Mouse (Mus musculus): ENCODE measurements around the gene Ube2e3. TPM values are rescaled to one million over a fixed set of nuclear protein-coding genes. Genes with fewer than 3 reads are reported as not detected.

The Ube2e3 gene
- polyA plus RNA-seq (2015; fragmentation: Nextera tagmentation; extraction: Ambion mirVana), result 148 and 159 TPM in 2 replicates

GRCm38 (mm10) chr2:78867726-78868510, at the start of gene Ube2e3:
Gene Ube2e3, plus strand, starts transcription at chr2:78868124.
- 10% methylated on average over 11 of the region's 14 CpGs for WGBS
- no peaks in the 10 kb centered on the region for H3K27me3 ChIP-seq (ENCODE audit: insufficient read depth, low read length)
- H3K4me3 ChIP-seq (ENCODE audit: low read length), result peak within 1 kb of the TSS; percentile 81
- H3K4me2 ChIP-seq (replicated peaks; ENCODE audit: low read depth, low read length), result peak within 1 kb of the TSS; percentile 79
- no peaks in the 10 kb centered on the region for H3K9me3 ChIP-seq (ENCODE audit: low read length)
- no peak; the same call in 1 of the 2 replicates for ATAC-seq (ENCODE audit: low FRiP score, low TSS enrichment)
- H3K4me1 ChIP-seq (ENCODE audit: insufficient read depth, low read length), result peaks cover 33% of the 10 kb centered on the region
- H3K27ac ChIP-seq (ENCODE audit: low read length), result peak within 1 kb of the TSS; percentile 99
- no peaks in the 10 kb centered on the region for H3K36me3 ChIP-seq (ENCODE audit: insufficient read depth, low read length)
- H3K9ac ChIP-seq (replicated peaks; ENCODE audit: low read length), result peak within 1 kb of the TSS; percentile 99

GRCm38 (mm10) chr2:78829887-78830286, 38.0 kb upstream of the Ube2e3 start:
- WGBS, result 99% methylated on average over 3 of the region's 3 CpGs
- H3K4me1 ChIP-seq (ENCODE audit: insufficient read depth, low read length), result no peaks in the 10 kb centered on the region
- H3K9ac ChIP-seq (replicated peaks; ENCODE audit: low read length), result no peak overlapping the region
- no peaks in the 10 kb centered on the region for H3K9me3 ChIP-seq (ENCODE audit: low read length)
- no peak overlapping the region for H3K4me2 ChIP-seq (replicated peaks; ENCODE audit: low read depth, low read length)
- H3K4me3 ChIP-seq (ENCODE audit: low read length), result no peak overlapping the region
- no peak overlapping the region for H3K27ac ChIP-seq (ENCODE audit: low read length)
- ATAC-seq (ENCODE audit: low FRiP score, low TSS enrichment), result no peak
- H3K36me3 ChIP-seq (ENCODE audit: insufficient read depth, low read length), result no peaks in the 10 kb centered on the region
- no peaks in the 10 kb centered on the region for H3K27me3 ChIP-seq (ENCODE audit: insufficient read depth, low read length)

- 87% methylated on average over 7 of the region's 7 CpGs for WGBS
- Histone ChIP-seq H3K4me1 (ENCODE audit: insufficient read depth, low read length) (no peaks in the 10 kb centered on the region), H3K9ac (replicated peaks; ENCODE audit: low read length) (no peak overlapping the region), H3K4me2 (replicated peaks; ENCODE audit: low read depth, low read length) (no peak overlapping the region), H3K4me3 (ENCODE audit: low read length) (no peak overlapping the region), H3K27me3 (ENCODE audit: insufficient read depth, low read length) (no peaks in the 10 kb centered on the region), H3K36me3 (ENCODE audit: insufficient read depth, low read length) (no peaks in the 10 kb centered on the region), H3K9me3 (ENCODE audit: low read length) (no peaks in the 10 kb centered on the region), H3K27ac (ENCODE audit: low read length) (no peak overlapping the region)
- no peak for ATAC-seq (ENCODE audit: low FRiP score, low TSS enrichment)
These were observed 26.3 kb upstream of the Ube2e3 start for GRCm38 (mm10) chr2:78841494-78842224.

GRCm38 (mm10) chr2:78844365-78844764, 23.6 kb upstream of the Ube2e3 start:
- H3K36me3 ChIP-seq (ENCODE audit: insufficient read depth, low read length), result no peaks in the 10 kb centered on the region
- H3K4me1 ChIP-seq (ENCODE audit: insufficient read depth, low read length), result no peaks in the 10 kb centered on the region
- no peak overlapping the region for H3K4me2 ChIP-seq (replicated peaks; ENCODE audit: low read depth, low read length)
- ATAC-seq (ENCODE audit: low FRiP score, low TSS enrichment), result no peak
- H3K4me3 ChIP-seq (ENCODE audit: low read length), result no peak overlapping the region
- 89% methylated on average over 5 of the region's 5 CpGs for WGBS
- H3K9ac ChIP-seq (replicated peaks; ENCODE audit: low read length), result no peak overlapping the region
- H3K27me3 ChIP-seq (ENCODE audit: insufficient read depth, low read length), result no peaks in the 10 kb centered on the region
- no peak overlapping the region for H3K27ac ChIP-seq (ENCODE audit: low read length)
- H3K9me3 ChIP-seq (ENCODE audit: low read length), result no peaks in the 10 kb centered on the region

- no peak overlapping the region for H3K9ac ChIP-seq (replicated peaks; ENCODE audit: low read length)
- no peaks in the 10 kb centered on the region for H3K9me3 ChIP-seq (ENCODE audit: low read length)
- 87% methylated on average over 12 of the region's 12 CpGs for WGBS
- H3K4me1 ChIP-seq (ENCODE audit: insufficient read depth, low read length), result no peaks in the 10 kb centered on the region
- no peaks in the 10 kb centered on the region for H3K36me3 ChIP-seq (ENCODE audit: insufficient read depth, low read length)
- no peaks in the 10 kb centered on the region for H3K27me3 ChIP-seq (ENCODE audit: insufficient read depth, low read length)
- no peak overlapping the region for H3K27ac ChIP-seq (ENCODE audit: low read length)
- H3K4me3 ChIP-seq (ENCODE audit: low read length), result no peak overlapping the region
- H3K4me2 ChIP-seq (replicated peaks; ENCODE audit: low read depth, low read length), result no peak overlapping the region
- no peak for ATAC-seq (ENCODE audit: low FRiP score, low TSS enrichment)
These were observed 22.6 kb upstream of the Ube2e3 start for GRCm38 (mm10) chr2:78845274-78845673.

- Histone ChIP-seq H3K9me3 (ENCODE audit: low read length) (no peaks in the 10 kb centered on the region), H3K9ac (replicated peaks; ENCODE audit: low read length) (no peak overlapping the region), H3K27me3 (ENCODE audit: insufficient read depth, low read length) (no peaks in the 10 kb centered on the region), H3K4me3 (ENCODE audit: low read length) (no peak overlapping the region), H3K27ac (ENCODE audit: low read length) (no peak overlapping the region), H3K36me3 (ENCODE audit: insufficient read depth, low read length) (no peaks in the 10 kb centered on the region), H3K4me2 (replicated peaks; ENCODE audit: low read depth, low read length) (no peak overlapping the region), H3K4me1 (ENCODE audit: insufficient read depth, low read length) (no peaks in the 10 kb centered on the region)
- WGBS, result 84% methylated on average over 10 of the region's 10 CpGs
- ATAC-seq (ENCODE audit: low FRiP score, low TSS enrichment), result no peak
These were observed 22.2 kb upstream of the Ube2e3 start for GRCm38 (mm10) chr2:78845717-78846116.

- no peak overlapping the region for H3K4me3 ChIP-seq (ENCODE audit: low read length)
- no peaks in the 10 kb centered on the region for H3K4me1 ChIP-seq (ENCODE audit: insufficient read depth, low read length)
- H3K9ac ChIP-seq (replicated peaks; ENCODE audit: low read length), result no peak overlapping the region
- no peak overlapping the region for H3K4me2 ChIP-seq (replicated peaks; ENCODE audit: low read depth, low read length)
- 38% methylated on average over 8 of the region's 8 CpGs for WGBS
- no peak overlapping the region for H3K27ac ChIP-seq (ENCODE audit: low read length)
- no peaks in the 10 kb centered on the region for H3K9me3 ChIP-seq (ENCODE audit: low read length)
- no peaks in the 10 kb centered on the region for H3K36me3 ChIP-seq (ENCODE audit: insufficient read depth, low read length)
- no peaks in the 10 kb centered on the region for H3K27me3 ChIP-seq (ENCODE audit: insufficient read depth, low read length)
- peak; percentile 93 for ATAC-seq (ENCODE audit: low FRiP score, low TSS enrichment)
These were observed 13.6 kb upstream of the Ube2e3 start for GRCm38 (mm10) chr2:78854315-78854714.

GRCm38 (mm10) chr2:78858628-78859027, 9.3 kb upstream of the Ube2e3 start:
- WGBS, result 63% methylated on average over 6 of the region's 6 CpGs
- H3K4me1 ChIP-seq (ENCODE audit: insufficient read depth, low read length), result no peaks in the 10 kb centered on the region

GRCm38 (mm10) chr2:78859266-78860087, 8.4 kb upstream of the Ube2e3 start:
- no peaks in the 10 kb centered on the region for H3K27me3 ChIP-seq (ENCODE audit: insufficient read depth, low read length)
- H3K4me3 ChIP-seq (ENCODE audit: low read length), result no peak overlapping the region
- no peak overlapping the region for H3K27ac ChIP-seq (ENCODE audit: low read length)
- H3K4me2 ChIP-seq (replicated peaks; ENCODE audit: low read depth, low read length), result no peak overlapping the region
- H3K9me3 ChIP-seq (ENCODE audit: low read length), result no peaks in the 10 kb centered on the region
- no peaks in the 10 kb centered on the region for H3K36me3 ChIP-seq (ENCODE audit: insufficient read depth, low read length)
- 68% methylated on average over 12 of the region's 12 CpGs for WGBS
- ATAC-seq (ENCODE audit: low FRiP score, low TSS enrichment), result no peak
- no peaks in the 10 kb centered on the region for H3K4me1 ChIP-seq (ENCODE audit: insufficient read depth, low read length)
- no peak overlapping the region for H3K9ac ChIP-seq (replicated peaks; ENCODE audit: low read length)

More at GRCm38 (mm10) chr2:78858628-78859027, 9.3 kb upstream of the Ube2e3 start:
- Histone ChIP-seq H3K27me3 (ENCODE audit: insufficient read depth, low read length) (no peaks in the 10 kb centered on the region), H3K27ac (ENCODE audit: low read length) (no peak overlapping the region), H3K9me3 (ENCODE audit: low read length) (no peaks in the 10 kb centered on the region), H3K36me3 (ENCODE audit: insufficient read depth, low read length) (no peaks in the 10 kb centered on the region), H3K4me2 (replicated peaks; ENCODE audit: low read depth, low read length) (no peak overlapping the region), H3K9ac (replicated peaks; ENCODE audit: low read length) (no peak overlapping the region), H3K4me3 (ENCODE audit: low read length) (no peak overlapping the region)
- no peak for ATAC-seq (ENCODE audit: low FRiP score, low TSS enrichment)

All from kidney, embryonic 16.5 days (tissue).